Mouse (Mus musculus): Measurements from ENCODE around the gene Arap1. TPM values are rescaled to one million over a fixed set of nuclear protein-coding genes. Genes with fewer than 3 reads are reported as not detected.

Gene Arap1
- polyA plus RNA-seq, 1 experiment, result 115 TPM

DNA sequence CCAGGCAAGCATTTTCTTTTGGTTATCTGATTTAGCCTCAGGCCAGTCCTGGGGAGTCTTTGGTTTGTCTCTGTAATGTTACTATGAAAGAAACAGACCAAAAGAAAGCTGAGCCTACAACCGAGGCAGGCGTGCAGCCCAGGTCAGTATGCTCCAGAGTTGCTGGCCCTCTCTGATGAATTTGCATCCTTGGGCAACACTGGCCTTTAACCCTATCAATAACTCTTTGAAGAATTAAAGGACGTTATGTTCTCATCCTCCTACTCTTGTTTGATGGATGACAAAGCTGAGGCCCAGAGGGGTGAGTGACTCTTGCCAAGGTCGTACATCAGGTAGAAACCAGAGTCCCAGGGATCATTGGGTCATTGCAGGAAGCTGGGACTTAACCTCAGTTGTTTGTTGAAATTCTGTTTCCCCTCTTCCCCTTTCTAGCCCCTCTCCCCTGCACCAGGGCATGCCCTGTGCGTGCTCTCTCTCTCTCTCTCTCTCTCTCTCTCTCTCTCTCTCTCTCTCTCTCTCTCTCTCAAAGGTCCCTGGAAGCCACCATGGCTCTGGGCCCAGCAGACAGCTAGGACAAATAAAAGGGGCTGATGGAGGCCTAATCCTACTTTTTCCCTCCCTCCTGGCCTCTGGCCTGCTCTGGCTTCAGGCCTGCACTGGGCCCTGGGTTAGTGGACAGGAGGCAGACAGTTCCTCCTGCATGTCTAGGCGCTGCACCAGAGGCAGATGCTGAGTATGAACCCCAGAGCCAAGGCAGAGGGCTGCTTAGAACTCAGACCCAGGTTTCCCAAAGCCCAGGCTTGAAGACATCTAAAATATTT is 23.5 kb upstream of the Arap1 start:
- no peak overlapping the region for H3K27ac ChIP-seq (ENCODE audit: insufficient read depth, low read length)
- H3K4me3 ChIP-seq (ENCODE audit: insufficient read depth, low read length), result no peak overlapping the region
- TF ChIP-seq CTCF (IDR thresholded peaks at IDR 0.05; ENCODE audit: borderline replicate concordance, insufficient read depth, low read length) (no peak), POLR2A (IDR thresholded peaks at IDR 0.05; ENCODE audit: low read depth, low read length) (no peak)
- peaks cover 10% of the 10 kb centered on the region for H3K4me1 ChIP-seq (ENCODE audit: control insufficient read depth, insufficient read depth, low read length)

DNA sequence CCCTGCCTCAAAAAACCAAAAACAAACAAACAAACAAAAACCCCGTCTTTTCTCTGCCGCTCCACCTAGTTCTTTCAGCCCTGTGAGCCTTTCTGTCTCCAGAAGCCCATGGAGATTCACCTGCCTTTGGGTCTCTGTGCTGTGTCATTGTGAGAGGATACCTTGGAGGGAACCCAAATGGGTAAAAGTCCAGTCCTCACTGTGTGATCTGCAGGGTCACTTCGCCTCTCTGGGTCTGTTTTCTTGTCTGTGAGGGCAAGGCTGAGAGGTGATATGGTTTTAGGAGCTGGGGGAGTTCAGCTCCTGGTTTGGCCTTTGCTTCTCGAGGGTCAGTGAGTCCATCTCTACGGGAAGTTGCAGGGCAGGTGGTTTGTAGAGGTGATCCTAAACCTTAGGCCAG is 21.9 kb upstream of the Arap1 start:
- Histone ChIP-seq H3K4me3 (ENCODE audit: insufficient read depth, low read length) (no peak overlapping the region), H3K4me1 (ENCODE audit: control insufficient read depth, insufficient read depth, low read length) (peaks cover 22% of the 10 kb centered on the region), H3K27ac (ENCODE audit: insufficient read depth, low read length) (no peak overlapping the region)
- TF ChIP-seq POLR2A (IDR thresholded peaks at IDR 0.05; ENCODE audit: low read depth, low read length) (no peak), CTCF (IDR thresholded peaks at IDR 0.05; ENCODE audit: borderline replicate concordance, insufficient read depth, low read length) (no peak)

DNA sequence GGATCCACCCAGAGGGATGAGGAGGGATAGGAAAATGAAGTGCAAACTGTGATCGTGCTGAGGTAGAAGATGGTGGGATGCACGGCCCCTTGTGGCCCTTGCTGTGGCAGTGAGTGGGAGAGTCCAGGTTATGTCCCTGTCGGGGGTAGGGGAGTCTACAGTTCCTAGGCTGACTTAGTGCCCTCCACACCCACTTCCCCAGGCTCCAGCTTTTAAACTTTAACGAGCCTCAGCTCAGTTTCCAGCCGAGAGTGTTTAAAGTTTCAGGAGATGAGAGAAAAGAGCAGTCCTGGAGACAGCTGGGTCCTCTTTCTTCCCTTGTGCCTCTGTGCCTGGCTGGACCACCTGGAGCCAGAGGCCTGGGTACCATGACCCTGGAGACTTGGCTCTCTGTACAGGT is 20.6 kb upstream of the Arap1 start:
- Histone ChIP-seq H3K27ac (ENCODE audit: insufficient read depth, low read length) (no peak overlapping the region), H3K4me1 (ENCODE audit: control insufficient read depth, insufficient read depth, low read length) (peaks cover 22% of the 10 kb centered on the region), H3K4me3 (ENCODE audit: insufficient read depth, low read length) (no peak overlapping the region)
- TF ChIP-seq POLR2A (IDR thresholded peaks at IDR 0.05; ENCODE audit: low read depth, low read length) (no peak), CTCF (IDR thresholded peaks at IDR 0.05; ENCODE audit: borderline replicate concordance, insufficient read depth, low read length) (no peak)

DNA sequence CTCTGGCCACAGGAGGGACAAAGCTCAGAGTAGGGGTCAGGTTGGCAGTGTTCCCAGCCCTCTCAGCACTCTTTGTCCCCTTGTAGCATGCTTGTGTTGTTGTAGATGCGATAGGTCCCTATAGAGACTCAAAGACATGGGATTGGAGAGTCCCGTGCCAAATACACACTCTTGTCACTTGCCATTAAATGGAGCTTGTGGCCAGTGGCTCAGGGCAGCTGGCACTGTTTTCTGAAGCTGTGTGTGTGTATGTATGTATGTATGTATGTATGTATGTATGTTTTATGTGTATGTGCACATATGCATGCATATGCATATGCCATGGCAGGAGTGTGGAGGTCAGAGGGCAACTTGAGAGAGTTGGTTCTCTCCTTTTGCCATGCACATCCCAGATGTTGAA is 20.1 kb upstream of the Arap1 start:
- no peak overlapping the region for H3K4me3 ChIP-seq (ENCODE audit: insufficient read depth, low read length)
- peaks cover 22% of the 10 kb centered on the region for H3K4me1 ChIP-seq (ENCODE audit: control insufficient read depth, insufficient read depth, low read length)
- TF ChIP-seq POLR2A (IDR thresholded peaks at IDR 0.05; ENCODE audit: low read depth, low read length), result no peak
- TF ChIP-seq CTCF (IDR thresholded peaks at IDR 0.05; ENCODE audit: borderline replicate concordance, insufficient read depth, low read length), result no peak
- H3K27ac ChIP-seq (ENCODE audit: insufficient read depth, low read length), result no peak overlapping the region

DNA sequence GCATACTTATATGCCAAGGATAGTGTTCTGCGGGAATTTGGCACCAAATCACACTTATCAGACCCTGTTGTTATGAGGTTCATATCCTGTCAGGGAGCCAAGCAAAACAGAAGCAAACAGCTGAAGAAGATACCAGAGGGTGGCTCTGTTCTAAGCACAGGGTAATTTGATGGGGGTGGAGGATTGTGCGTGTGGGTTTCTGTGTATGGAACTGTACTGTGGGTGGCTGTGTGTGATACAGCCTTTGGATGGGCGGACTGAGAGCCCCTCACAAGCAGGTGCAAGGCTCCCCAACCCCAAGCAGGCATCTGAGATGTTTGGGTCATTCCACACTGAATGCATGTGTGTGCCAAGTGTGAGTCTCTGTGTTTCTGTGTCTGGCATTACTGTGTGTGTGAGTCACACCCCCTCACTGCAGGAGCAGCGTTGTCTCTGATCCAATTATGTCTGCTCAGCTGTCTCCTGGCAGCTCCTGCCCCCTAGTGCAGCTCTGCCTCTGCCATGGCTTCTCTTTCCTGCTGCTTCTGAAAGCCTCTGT is 19.2 kb upstream of the Arap1 start:
- H3K4me1 ChIP-seq (ENCODE audit: control insufficient read depth, insufficient read depth, low read length), result peaks cover 22% of the 10 kb centered on the region
- H3K4me3 ChIP-seq (ENCODE audit: insufficient read depth, low read length), result no peak overlapping the region
- H3K27ac ChIP-seq (ENCODE audit: insufficient read depth, low read length), result peak overlapping the region; percentile 25; the same call in 1 of the 2 replicates
- TF ChIP-seq POLR2A (IDR thresholded peaks at IDR 0.05; ENCODE audit: low read depth, low read length), result no peak
- peak; percentile 43; the same call in 1 of the 2 replicates for TF ChIP-seq CTCF (IDR thresholded peaks at IDR 0.05; ENCODE audit: borderline replicate concordance, insufficient read depth, low read length)

DNA sequence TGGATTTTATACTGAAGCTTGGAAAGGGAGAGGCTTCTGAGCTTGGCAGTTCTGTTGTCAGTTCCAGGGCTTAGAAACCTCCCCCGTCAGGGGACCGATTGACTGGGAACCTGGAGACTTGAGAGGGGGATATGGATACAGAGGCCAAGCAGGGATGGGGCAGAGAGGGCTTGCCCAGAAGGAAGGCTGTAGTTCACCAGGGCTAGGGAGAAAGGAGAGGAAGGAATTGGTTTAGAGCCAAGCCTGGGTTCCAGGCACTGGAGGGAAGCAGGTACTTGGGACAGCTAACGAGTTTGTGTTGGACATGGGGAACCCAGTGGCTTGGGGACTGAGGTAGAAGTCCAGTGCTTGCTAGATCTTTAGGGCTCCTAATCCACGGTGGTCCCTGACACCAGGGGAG is 18.3 kb upstream of the Arap1 start:
- Histone ChIP-seq H3K4me1 (ENCODE audit: control insufficient read depth, insufficient read depth, low read length) (peaks cover 22% of the 10 kb centered on the region), H3K4me3 (ENCODE audit: insufficient read depth, low read length) (no peak overlapping the region), H3K27ac (ENCODE audit: insufficient read depth, low read length) (peak overlapping the region; percentile 25; the same call in 1 of the 2 replicates)
- TF ChIP-seq POLR2A (IDR thresholded peaks at IDR 0.05; ENCODE audit: low read depth, low read length), result no peak
- TF ChIP-seq CTCF (IDR thresholded peaks at IDR 0.05; ENCODE audit: borderline replicate concordance, insufficient read depth, low read length), result no peak

DNA sequence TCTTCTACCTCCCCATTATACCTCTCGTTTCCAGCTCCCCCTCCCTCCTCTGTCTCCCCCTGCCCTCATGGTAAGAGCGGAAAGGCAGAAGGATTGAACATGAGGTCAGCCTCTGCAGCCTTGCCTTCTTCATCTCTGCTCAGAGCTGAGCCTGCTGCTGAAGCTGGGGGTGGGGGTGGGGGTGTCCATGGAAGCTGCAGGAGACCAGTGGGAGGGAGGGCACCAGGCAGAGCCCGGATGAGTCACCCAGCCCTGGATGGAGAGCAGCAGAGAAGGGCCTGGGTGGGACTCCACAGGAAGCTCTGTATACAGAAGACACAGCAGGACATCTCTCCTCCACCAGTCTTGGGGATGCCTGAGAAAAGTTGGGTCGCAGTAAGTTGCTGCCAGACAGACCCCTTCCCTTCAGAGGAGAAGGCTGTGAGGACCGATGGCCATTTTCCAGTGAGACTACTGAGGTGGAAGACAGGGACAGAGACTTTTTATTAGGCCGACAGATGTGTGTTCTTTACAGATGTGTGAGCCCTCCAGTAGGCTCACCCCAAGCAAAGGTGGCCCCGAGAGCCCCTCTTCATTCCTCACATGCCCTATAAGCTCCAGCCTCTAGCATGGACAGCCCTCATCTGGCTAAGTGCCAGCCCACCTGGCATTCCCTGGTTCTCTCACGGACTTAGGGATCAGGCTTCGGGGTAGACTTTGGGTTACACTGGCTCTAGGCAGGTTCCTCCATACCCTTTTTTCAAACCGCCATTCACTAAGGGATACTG is 17.6 kb upstream of the Arap1 start:
- H3K27ac ChIP-seq (ENCODE audit: insufficient read depth, low read length), result no peak overlapping the region
- no peak overlapping the region for H3K4me3 ChIP-seq (ENCODE audit: insufficient read depth, low read length)
- peaks cover 22% of the 10 kb centered on the region for H3K4me1 ChIP-seq (ENCODE audit: control insufficient read depth, insufficient read depth, low read length)
- no peak for TF ChIP-seq CTCF (IDR thresholded peaks at IDR 0.05; ENCODE audit: borderline replicate concordance, insufficient read depth, low read length)
- TF ChIP-seq POLR2A (IDR thresholded peaks at IDR 0.05; ENCODE audit: low read depth, low read length), result no peak

DNA sequence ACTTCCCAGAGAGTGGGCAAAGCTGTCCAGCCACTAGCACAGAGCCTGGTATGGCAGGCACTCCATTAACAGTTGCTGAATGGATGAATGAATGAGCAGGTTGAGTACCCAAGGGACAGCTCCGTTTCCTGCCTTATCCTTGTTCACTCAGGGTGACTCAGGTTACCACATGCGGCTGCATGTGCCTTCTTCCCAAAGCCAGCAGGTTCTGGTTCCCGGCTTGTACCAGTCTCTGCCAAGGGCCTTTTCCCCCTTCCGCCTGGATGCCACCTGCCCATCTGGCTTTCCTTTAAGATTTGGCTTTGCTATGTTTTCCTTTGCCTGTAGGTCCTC is 17.1 kb upstream of the Arap1 start:
- Histone ChIP-seq H3K27ac (ENCODE audit: insufficient read depth, low read length) (no peak overlapping the region), H3K4me3 (ENCODE audit: insufficient read depth, low read length) (no peak overlapping the region), H3K4me1 (ENCODE audit: control insufficient read depth, insufficient read depth, low read length) (peaks cover 22% of the 10 kb centered on the region)
- TF ChIP-seq POLR2A (IDR thresholded peaks at IDR 0.05; ENCODE audit: low read depth, low read length) (no peak), CTCF (IDR thresholded peaks at IDR 0.05; ENCODE audit: borderline replicate concordance, insufficient read depth, low read length) (no peak)

DNA sequence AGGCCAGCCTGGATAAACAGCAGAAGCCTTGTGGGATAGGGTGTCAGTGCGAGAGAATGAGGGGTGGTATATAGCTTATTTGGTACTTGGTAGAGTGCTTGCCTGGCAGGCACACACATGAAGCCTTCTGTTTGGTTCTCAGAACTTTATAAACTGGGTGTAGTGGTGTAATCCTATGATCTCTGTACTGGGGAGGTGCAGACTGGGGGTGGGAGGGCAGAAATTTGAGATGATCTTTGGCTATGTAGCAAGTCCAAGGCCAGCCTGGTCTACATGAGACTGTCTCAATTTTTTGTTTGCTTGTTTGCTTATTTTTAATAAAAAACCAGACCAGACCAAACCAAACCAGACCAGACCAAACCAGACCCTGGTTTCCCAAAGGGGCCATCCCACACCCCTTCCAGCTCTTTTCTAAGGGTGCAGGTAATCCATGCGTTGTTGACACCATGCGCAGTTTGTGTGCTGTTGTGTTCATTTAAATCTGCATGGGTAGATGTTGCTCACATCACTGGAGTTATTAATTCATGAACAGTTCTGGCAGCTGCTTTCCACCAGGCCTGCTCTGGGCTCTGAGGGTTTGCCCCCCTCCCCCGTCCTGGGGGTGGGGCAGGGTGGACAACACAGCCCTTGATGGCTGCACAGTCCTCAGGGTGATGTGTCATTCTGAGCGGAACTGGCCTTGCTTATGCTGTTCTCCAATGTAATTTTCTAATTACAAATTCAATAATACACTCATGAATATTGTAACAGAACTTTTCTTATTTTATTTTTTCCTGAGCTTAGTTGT is 15.6 kb upstream of the Arap1 start:
- Histone ChIP-seq H3K4me1 (ENCODE audit: control insufficient read depth, insufficient read depth, low read length) (peaks cover 22% of the 10 kb centered on the region), H3K4me3 (ENCODE audit: insufficient read depth, low read length) (no peak overlapping the region), H3K27ac (ENCODE audit: insufficient read depth, low read length) (no peak overlapping the region)
- TF ChIP-seq POLR2A (IDR thresholded peaks at IDR 0.05; ENCODE audit: low read depth, low read length) (no peak), CTCF (IDR thresholded peaks at IDR 0.05; ENCODE audit: borderline replicate concordance, insufficient read depth, low read length) (no peak)

Data from embryonic fibroblast, embryonic 13.5 days (primary cell).